Mouse (Mus musculus): Measurements from ENCODE around the gene Slc26a11.

DNA sequence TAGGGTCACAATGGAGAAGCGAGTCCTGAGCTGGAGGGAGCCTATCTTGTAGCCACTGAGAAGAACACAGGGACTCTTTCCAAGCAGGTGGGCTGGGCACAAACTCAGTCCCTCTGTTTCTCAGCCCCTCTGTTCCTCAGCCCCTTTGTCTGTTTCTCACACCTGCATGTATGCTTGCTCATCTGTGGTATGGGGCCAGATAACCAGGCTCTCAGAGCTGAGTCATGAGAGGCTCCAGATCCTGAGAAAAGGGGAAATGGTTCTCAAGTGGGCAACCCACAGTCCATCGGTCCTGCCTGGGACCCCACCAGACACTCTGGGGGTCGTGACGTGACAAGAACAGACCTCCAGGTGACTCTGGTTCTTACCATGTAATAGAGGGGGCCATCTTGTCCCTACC lies 8.2 kb upstream of the Slc26a11 start:
- TF ChIP-seq IRF4 (IDR thresholded peaks at IDR 0.05; ENCODE audit: low read depth, low read length) (no peak), EP300 (IDR thresholded peaks at IDR 0.05; ENCODE audit: low read length) (no peak), SIN3A (IDR thresholded peaks at IDR 0.05; ENCODE audit: low read length) (no peak), CHD2 (IDR thresholded peaks at IDR 0.05; ENCODE audit: low read length) (no peak), ZNF384 (IDR thresholded peaks at IDR 0.05; ENCODE audit: low read depth, low read length) (no peak), POLR2A (IDR thresholded peaks at IDR 0.05; ENCODE audit: low read depth, low read length) (no peak), CTCF (conservative IDR thresholded peaks at IDR 0.05 in 1 of 2, IDR thresholded peaks at IDR 0.05 in 1 of 2; ENCODE audit: low read depth in 2 of 2, low read length in 2 of 2) (no peak), E2F4 (IDR thresholded peaks at IDR 0.05; ENCODE audit: insufficient replicate concordance, low read depth, low read length) (no peak), RAD21 (IDR thresholded peaks at IDR 0.05; ENCODE audit: low read depth, low read length) (no peak), MYC (IDR thresholded peaks at IDR 0.05; ENCODE audit: low read depth, low read length) (no peak), ELF1 (IDR thresholded peaks at IDR 0.05; ENCODE audit: low read depth, low read length) (no peak), ZC3H11A (IDR thresholded peaks at IDR 0.05; ENCODE audit: low read depth, low read length) (no peak), MAX (IDR thresholded peaks at IDR 0.05; ENCODE audit: low read length) (no peak)

Measured in CH12.LX (cell line).